Mouse (Mus musculus): ENCODE results near the gene Gm28043. TPM values are rescaled to one million over a fixed set of nuclear protein-coding genes. Genes with fewer than 3 reads are reported as not detected.
"Not testable (repeated sequence)": the region's sequence is repeated elsewhere in the genome, so short reads cannot be mapped to it uniquely, and the experiment has no call there.

Gm28043 gene
- polyA plus RNA-seq, 1 experiment from 2014 or later: 2.1 TPM

GRCm38 (mm10) chr17:29599537-29599936 lies 15.1 kb upstream of the Gm28043 start:
- Histone ChIP-seq H3K4me2 (ENCODE audit: low read length) (no peak overlapping the region), H3K27ac (replicated peaks in 1 of 2; ENCODE audit: control insufficient read depth in 1 of 2, insufficient read depth in 1 of 2, low read depth in 2 of 2, low read length in 2 of 2) (no peak overlapping the region), H3K4me3 (ENCODE audit: control insufficient read depth in 1 of 2, insufficient read depth in 1 of 2, low read depth in 1 of 2, low read length in 2 of 2) (no peak overlapping the region), H3K4me1 (ENCODE audit: control insufficient read depth in 2 of 2, insufficient read depth in 2 of 2, low read length in 2 of 2) (peaks cover 5 to 8% of the 10 kb centered on the region in 2 experiments; a peak in 3 of 4 replicates), H3K9ac (ENCODE audit: low read length) (no peak overlapping the region), H3K36me3 (ENCODE audit: control insufficient read depth, insufficient read depth, low read length) (peaks cover 64% of the 10 kb centered on the region), H3K27me3 (ENCODE audit: control insufficient read depth, insufficient read depth, low read length) (no peaks in the 10 kb centered on the region), H3K9me3 (ENCODE audit: control insufficient read depth, low read length) (no peaks in the 10 kb centered on the region)
- ATAC-seq (ENCODE audit: insufficient number of reproducible peaks, insufficient read depth, low FRiP score, low read depth): no peak
- 89% methylated on average over 8 of the region's 8 CpGs for WGBS

GRCm38 (mm10) chr17:29601391-29601790 lies 13.3 kb upstream of the Gm28043 start:
- peaks cover 58% of the 10 kb centered on the region for H3K36me3 ChIP-seq (ENCODE audit: control insufficient read depth, insufficient read depth, low read length)
- H3K4me2 ChIP-seq (ENCODE audit: low read length): no peak overlapping the region
- no peaks in the 10 kb centered on the region for H3K27me3 ChIP-seq (ENCODE audit: control insufficient read depth, insufficient read depth, low read length)
- H3K27ac ChIP-seq (replicated peaks in 1 of 2; ENCODE audit: control insufficient read depth in 1 of 2, insufficient read depth in 1 of 2, low read depth in 2 of 2, low read length in 2 of 2): no peak overlapping the region
- no peak for ATAC-seq (ENCODE audit: insufficient number of reproducible peaks, insufficient read depth, low FRiP score, low read depth)
- H3K9ac ChIP-seq (ENCODE audit: low read length): no peak overlapping the region
- H3K4me1 ChIP-seq (ENCODE audit: control insufficient read depth in 2 of 2, insufficient read depth in 2 of 2, low read length in 2 of 2): peaks cover 3 to 5% of the 10 kb centered on the region in 2 experiments; a peak in 3 of 4 replicates
- H3K4me3 ChIP-seq (ENCODE audit: control insufficient read depth in 1 of 2, insufficient read depth in 1 of 2, low read depth in 1 of 2, low read length in 2 of 2): no peak overlapping the region
- no peaks in the 10 kb centered on the region for H3K9me3 ChIP-seq (ENCODE audit: control insufficient read depth, low read length)
- 31% methylated on average over 4 of the region's 4 CpGs for WGBS

GRCm38 (mm10) chr17:29603283-29603682 lies 11.4 kb upstream of the Gm28043 start:
- Histone ChIP-seq H3K4me1 (ENCODE audit: control insufficient read depth in 2 of 2, insufficient read depth in 2 of 2, low read length in 2 of 2) (peaks cover 3 to 5% of the 10 kb centered on the region in 2 experiments; a peak in 3 of 4 replicates), H3K9me3 (ENCODE audit: control insufficient read depth, low read length) (no peaks in the 10 kb centered on the region), H3K9ac (ENCODE audit: low read length) (no peak overlapping the region), H3K4me3 (ENCODE audit: control insufficient read depth in 1 of 2, insufficient read depth in 1 of 2, low read depth in 1 of 2, low read length in 2 of 2) (no peak overlapping the region), H3K27ac (replicated peaks in 1 of 2; ENCODE audit: control insufficient read depth in 1 of 2, insufficient read depth in 1 of 2, low read depth in 2 of 2, low read length in 2 of 2) (no peak overlapping the region), H3K27me3 (ENCODE audit: control insufficient read depth, insufficient read depth, low read length) (no peaks in the 10 kb centered on the region), H3K4me2 (ENCODE audit: low read length) (no peak overlapping the region), H3K36me3 (ENCODE audit: control insufficient read depth, insufficient read depth, low read length) (peaks cover 51% of the 10 kb centered on the region)
- ATAC-seq (ENCODE audit: insufficient number of reproducible peaks, insufficient read depth, low FRiP score, low read depth): no peak
- 14% methylated on average over 6 of the region's 6 CpGs for WGBS

- H3K4me2 ChIP-seq (ENCODE audit: low read length); H3K4me3 ChIP-seq (ENCODE audit: control insufficient read depth in 1 of 2, insufficient read depth in 1 of 2, low read depth in 1 of 2, low read length in 2 of 2); H3K36me3 ChIP-seq (ENCODE audit: control insufficient read depth, insufficient read depth, low read length); ATAC-seq (ENCODE audit: insufficient number of reproducible peaks, insufficient read depth, low FRiP score, low read depth); H3K27me3 ChIP-seq (ENCODE audit: control insufficient read depth, insufficient read depth, low read length); H3K9ac ChIP-seq (ENCODE audit: low read length); H3K9me3 ChIP-seq (ENCODE audit: control insufficient read depth, low read length); H3K27ac ChIP-seq (replicated peaks in 1 of 2; ENCODE audit: control insufficient read depth in 1 of 2, insufficient read depth in 1 of 2, low read depth in 2 of 2, low read length in 2 of 2): not testable (repeated sequence)
- peaks cover 7 to 28% of the 10 kb centered on the region in 2 experiments for H3K4me1 ChIP-seq (ENCODE audit: control insufficient read depth in 2 of 2, insufficient read depth in 2 of 2, low read length in 2 of 2)
- WGBS: 80% methylated on average over 5 of the region's 5 CpGs
Measured at GRCm38 (mm10) chr17:29613453-29613852, 1.2 kb upstream of the Gm28043 start.

- peaks cover 17% of the 10 kb centered on the region for H3K36me3 ChIP-seq (ENCODE audit: control insufficient read depth, insufficient read depth, low read length)
- peaks cover 7 to 28% of the 10 kb centered on the region in 2 experiments for H3K4me1 ChIP-seq (ENCODE audit: control insufficient read depth in 2 of 2, insufficient read depth in 2 of 2, low read length in 2 of 2)
- peak overlapping the region; percentile 80 to 84 for H3K4me3 ChIP-seq (ENCODE audit: control insufficient read depth in 1 of 2, insufficient read depth in 1 of 2, low read depth in 1 of 2, low read length in 2 of 2)
- ATAC-seq (ENCODE audit: insufficient number of reproducible peaks, insufficient read depth, low FRiP score, low read depth): peak; percentile 42; the same call in 1 of the 2 replicates
- under 1% methylated on average over 43 of the region's 43 CpGs for WGBS
- H3K27ac ChIP-seq (replicated peaks in 1 of 2; ENCODE audit: control insufficient read depth in 1 of 2, insufficient read depth in 1 of 2, low read depth in 2 of 2, low read length in 2 of 2): peak overlapping the region; percentile 87 to 91
- H3K9me3 ChIP-seq (ENCODE audit: control insufficient read depth, low read length): no peaks in the 10 kb centered on the region
- no peaks in the 10 kb centered on the region for H3K27me3 ChIP-seq (ENCODE audit: control insufficient read depth, insufficient read depth, low read length)
- H3K4me2 ChIP-seq (ENCODE audit: low read length): peak overlapping the region; percentile 69
- H3K9ac ChIP-seq (ENCODE audit: low read length): peak overlapping the region; percentile 88
Measured at GRCm38 (mm10) chr17:29615024-29615551, 412 bp downstream of the Gm28043 start.

GRCm38 (mm10) chr17:29615616-29616015 lies 940 bp downstream of the Gm28043 start:
- no peak for ATAC-seq (ENCODE audit: insufficient number of reproducible peaks, insufficient read depth, low FRiP score, low read depth)
- 13% methylated on average over 4 of the region's 4 CpGs for WGBS

GRCm38 (mm10) chr17:29619231-29619630 lies 4.6 kb downstream of the Gm28043 start:
- no peak for ATAC-seq (ENCODE audit: insufficient number of reproducible peaks, insufficient read depth, low FRiP score, low read depth)
- peaks cover 50% of the 10 kb centered on the region for H3K36me3 ChIP-seq (ENCODE audit: control insufficient read depth, insufficient read depth, low read length)
- no peaks in the 10 kb centered on the region for H3K27me3 ChIP-seq (ENCODE audit: control insufficient read depth, insufficient read depth, low read length)
- WGBS: 87% methylated on average over 3 of the region's 3 CpGs
- H3K4me1 ChIP-seq (ENCODE audit: control insufficient read depth in 2 of 2, insufficient read depth in 2 of 2, low read length in 2 of 2): peaks cover 4 to 15% of the 10 kb centered on the region in 2 experiments
- H3K9ac ChIP-seq (ENCODE audit: low read length): no peak overlapping the region
- H3K4me3 ChIP-seq (ENCODE audit: control insufficient read depth in 1 of 2, insufficient read depth in 1 of 2, low read depth in 1 of 2, low read length in 2 of 2): no peak overlapping the region
- no peak overlapping the region for H3K27ac ChIP-seq (replicated peaks in 1 of 2; ENCODE audit: control insufficient read depth in 1 of 2, insufficient read depth in 1 of 2, low read depth in 2 of 2, low read length in 2 of 2)
- H3K4me2 ChIP-seq (ENCODE audit: low read length): no peak overlapping the region
- no peaks in the 10 kb centered on the region for H3K9me3 ChIP-seq (ENCODE audit: control insufficient read depth, low read length)

More at GRCm38 (mm10) chr17:29615616-29616015, 940 bp downstream of the Gm28043 start:
- Histone ChIP-seq H3K9ac (ENCODE audit: low read length) (peak overlapping the region; percentile 88), H3K36me3 (ENCODE audit: control insufficient read depth, insufficient read depth, low read length) (peaks cover 18% of the 10 kb centered on the region), H3K4me2 (ENCODE audit: low read length) (peak overlapping the region; percentile 69), H3K9me3 (ENCODE audit: control insufficient read depth, low read length) (no peaks in the 10 kb centered on the region), H3K4me3 (ENCODE audit: control insufficient read depth in 1 of 2, insufficient read depth in 1 of 2, low read depth in 1 of 2, low read length in 2 of 2) (peak overlapping the region; percentile 80 to 84), H3K27ac (replicated peaks in 1 of 2; ENCODE audit: control insufficient read depth in 1 of 2, insufficient read depth in 1 of 2, low read depth in 2 of 2, low read length in 2 of 2) (no peak overlapping the region), H3K27me3 (ENCODE audit: control insufficient read depth, insufficient read depth, low read length) (no peaks in the 10 kb centered on the region), H3K4me1 (ENCODE audit: control insufficient read depth in 2 of 2, insufficient read depth in 2 of 2, low read length in 2 of 2) (peaks cover 7 to 28% of the 10 kb centered on the region in 2 experiments)

- H3K4me1 ChIP-seq (ENCODE audit: control insufficient read depth in 2 of 2, insufficient read depth in 2 of 2, low read length in 2 of 2): no peaks in the 10 kb centered on the region
- 93% methylated on average over 8 of the region's 8 CpGs for WGBS
- H3K4me3 ChIP-seq (ENCODE audit: control insufficient read depth in 1 of 2, insufficient read depth in 1 of 2, low read depth in 1 of 2, low read length in 2 of 2): no peak overlapping the region
- no peak overlapping the region for H3K4me2 ChIP-seq (ENCODE audit: low read length)
- H3K36me3 ChIP-seq (ENCODE audit: control insufficient read depth, insufficient read depth, low read length): peaks cover 83% of the 10 kb centered on the region
- no peak overlapping the region for H3K9ac ChIP-seq (ENCODE audit: low read length)
- ATAC-seq (ENCODE audit: insufficient number of reproducible peaks, insufficient read depth, low FRiP score, low read depth): no peak
- H3K27ac ChIP-seq (replicated peaks in 1 of 2; ENCODE audit: control insufficient read depth in 1 of 2, insufficient read depth in 1 of 2, low read depth in 2 of 2, low read length in 2 of 2): no peak overlapping the region
- no peaks in the 10 kb centered on the region for H3K9me3 ChIP-seq (ENCODE audit: control insufficient read depth, low read length)
- no peaks in the 10 kb centered on the region for H3K27me3 ChIP-seq (ENCODE audit: control insufficient read depth, insufficient read depth, low read length)
Measured at GRCm38 (mm10) chr17:29623488-29623887, 8.8 kb downstream of the Gm28043 start.

All from heart, embryonic 14.5 days (tissue).